Mouse (Mus musculus) kidney, embryonic 14.5 days (tissue): ENCODE measurements around the gene Ppp2r3d. TPM values are rescaled to one million over a fixed set of nuclear protein-coding genes. Genes with fewer than 3 reads are reported as not detected.

ENCODE experiments used
- ATAC-seq: fragments of 200-750 bp; cut with Nextera tagmentation; 2 replicates; pipeline ENCODE4 v1.8.0; 2017; ENCODE audit warnings: moderate number of reproducible peaks, mild to moderate bottlenecking, moderate TSS enrichment, moderate library complexity; ENCODE audit not compliant: low FRiP score, low TSS enrichment
- H3K27ac ChIP-seq: fragments of 300-500 bp; sonication (generic); 2 replicates; pipeline ENCODE4 v1.5.1; 2014; ENCODE audit warnings: low read depth, mild to moderate bottlenecking, low read length, moderate library complexity, mixed read lengths
- H3K27me3 ChIP-seq: fragments of 300-500 bp; sonication (generic); 2 replicates; pipeline ENCODE4 v1.6.1; 2014; ENCODE audit warnings: mild to moderate bottlenecking, low read length; ENCODE audit not compliant: control insufficient read depth, insufficient read depth
- H3K36me3 ChIP-seq: fragments of 300-500 bp; sonication (generic); 2 replicates; pipeline ENCODE4 v1.6.1; 2014; ENCODE audit warnings: low read length, mixed read lengths; ENCODE audit not compliant: control insufficient read depth, insufficient read depth
- H3K4me1 ChIP-seq: fragments of 300-500 bp; sonication (generic); 2 replicates; pipeline ENCODE4 v1.6.1; 2014; ENCODE audit warnings: low read length, mixed read lengths; ENCODE audit not compliant: control insufficient read depth, insufficient read depth
- H3K4me2 ChIP-seq: fragments of 300-500 bp; sonication (generic); replicated peaks from 2 replicates; pipeline ENCODE4 v1.6.1; 2014; ENCODE audit warnings: low read depth, mild to moderate bottlenecking, low read length
- H3K4me3 ChIP-seq: fragments of 300-500 bp; sonication (generic); 2 replicates; pipeline ENCODE4 v1.5.1; 2014; ENCODE audit warnings: mild to moderate bottlenecking, low read length
- H3K9ac ChIP-seq: fragments of 300-500 bp; sonication (generic); 2 replicates; pipeline ENCODE4 v1.6.1; 2014; ENCODE audit warnings: low read depth, mild to moderate bottlenecking, low read length, moderate library complexity
- H3K9me3 ChIP-seq: fragments of 300-500 bp; sonication (generic); 2 replicates; pipeline ENCODE4 v1.6.1; 2016; ENCODE audit warnings: low read length; ENCODE audit not compliant: control insufficient read depth
- WGBS: fragments of 180-500 bp; shearing (Covaris S2); extraction: QIAGEN DNeasy Blood & Tissue Kit; methylation state at CpG from one replicate; pipeline ENCODE4 v1.1.7; 2014; 5-methylcytosine and 5-hydroxymethylcytosine counted together
- polyA plus RNA-seq: library from polyadenylated mRNA; unstranded; fragments of >200 nt; fragmentation: Nextera tagmentation; extraction: Ambion mirVana; gene quantifications from 2 replicates; pipeline ENCODE4 v1.2.1, GENCODE M21; 2014

The Ppp2r3d gene
- polyA plus RNA-seq, 1 experiment from 2014 or later: 128 TPM

- H3K27me3 ChIP-seq: no peaks in the 10 kb centered on the region
- 76% methylated on average over 14 of the region's 14 CpGs for WGBS
- no peak overlapping the region for H3K9ac ChIP-seq
- H3K4me2 ChIP-seq: no peak overlapping the region
- peaks cover 34% of the 10 kb centered on the region for H3K36me3 ChIP-seq
- no peak overlapping the region for H3K27ac ChIP-seq
- no peaks in the 10 kb centered on the region for H3K4me1 ChIP-seq
- H3K4me3 ChIP-seq: peak overlapping the region; percentile 10; the same call in 1 of the 2 replicates
- peaks cover 33% of the 10 kb centered on the region for H3K9me3 ChIP-seq
- ATAC-seq: no peak
Measured at GRCm38 (mm10) chr9:124440724-124441045, 36.0 kb downstream of the Ppp2r3d start.

- no peak overlapping the region for H3K27ac ChIP-seq
- H3K4me1 ChIP-seq: no peaks in the 10 kb centered on the region
- no peak overlapping the region for H3K4me2 ChIP-seq
- H3K36me3 ChIP-seq: peaks cover 34% of the 10 kb centered on the region
- H3K9me3 ChIP-seq: peaks cover 33% of the 10 kb centered on the region
- 0 out of 2 replicates have a peak overlapping the region, but pooled peaks have one; percentile 10 for H3K4me3 ChIP-seq
- peak; percentile 84 for ATAC-seq
- WGBS: 95% methylated on average over 29 of the region's 29 CpGs
- H3K27me3 ChIP-seq: no peaks in the 10 kb centered on the region
- no peak overlapping the region for H3K9ac ChIP-seq
Measured at GRCm38 (mm10) chr9:124439848-124440723, 36.6 kb downstream of the Ppp2r3d start.

DNA sequence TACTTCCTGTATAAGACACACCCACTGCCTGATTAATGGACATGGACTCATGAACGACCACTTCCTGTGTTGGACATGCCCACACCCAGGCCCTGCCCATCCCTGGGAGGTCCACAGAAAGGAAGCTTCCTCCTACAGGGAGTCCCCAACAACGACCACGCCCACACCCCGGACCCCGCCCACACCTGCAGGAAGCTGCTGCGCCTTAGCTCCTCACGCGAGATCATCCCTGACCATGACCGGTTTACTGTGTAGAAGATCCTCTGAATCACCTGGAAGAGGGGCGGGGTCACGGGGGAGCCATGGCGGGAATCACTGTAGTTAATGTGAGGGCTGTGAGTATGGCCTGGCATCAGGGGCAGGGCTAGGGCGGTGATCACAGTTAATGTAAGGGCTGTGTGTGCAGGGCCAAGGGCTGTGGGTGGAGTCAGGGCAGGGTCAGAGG, 37.3 kb downstream of the Ppp2r3d start:
- no peak overlapping the region for H3K9ac ChIP-seq
- no peaks in the 10 kb centered on the region for H3K27me3 ChIP-seq
- H3K4me2 ChIP-seq: no peak overlapping the region
- 95% methylated on average over 13 of the region's 13 CpGs for WGBS
- peaks cover 34% of the 10 kb centered on the region for H3K36me3 ChIP-seq
- peaks cover 33% of the 10 kb centered on the region for H3K9me3 ChIP-seq
- peak; percentile 80 for ATAC-seq
- no peaks in the 10 kb centered on the region for H3K4me1 ChIP-seq
- no peak overlapping the region for H3K4me3 ChIP-seq
- no peak overlapping the region for H3K27ac ChIP-seq

- no peak overlapping the region for H3K27ac ChIP-seq
- H3K4me3 ChIP-seq: no peak overlapping the region
- no peak overlapping the region for H3K9ac ChIP-seq
- 96% methylated on average over 22 of the region's 22 CpGs for WGBS
- ATAC-seq: peak; percentile 29; the same call in 1 of the 2 replicates
- no peak overlapping the region for H3K4me2 ChIP-seq
- no peaks in the 10 kb centered on the region for H3K4me1 ChIP-seq
- no peaks in the 10 kb centered on the region for H3K27me3 ChIP-seq
- H3K9me3 ChIP-seq: peaks cover 33% of the 10 kb centered on the region
- peaks cover 34% of the 10 kb centered on the region for H3K36me3 ChIP-seq
Measured at GRCm38 (mm10) chr9:124438686-124439346, 37.9 kb downstream of the Ppp2r3d start.

GRCm38 (mm10) chr9:124425411-124425885, 51.2 kb downstream of the Ppp2r3d start:
- 1% methylated on average over 45 of the region's 47 CpGs for WGBS
- H3K9me3 ChIP-seq: no peaks in the 10 kb centered on the region
- no peaks in the 10 kb centered on the region for H3K27me3 ChIP-seq
- H3K4me2 ChIP-seq: peak overlapping the region; percentile 47
- no peaks in the 10 kb centered on the region for H3K4me1 ChIP-seq
- no peaks in the 10 kb centered on the region for H3K36me3 ChIP-seq
- H3K9ac ChIP-seq: peak overlapping the region; percentile 66
- ATAC-seq: peak; percentile 41
- H3K4me3 ChIP-seq: peak overlapping the region; percentile 66
- peak overlapping the region; percentile 96 for H3K27ac ChIP-seq

DNA sequence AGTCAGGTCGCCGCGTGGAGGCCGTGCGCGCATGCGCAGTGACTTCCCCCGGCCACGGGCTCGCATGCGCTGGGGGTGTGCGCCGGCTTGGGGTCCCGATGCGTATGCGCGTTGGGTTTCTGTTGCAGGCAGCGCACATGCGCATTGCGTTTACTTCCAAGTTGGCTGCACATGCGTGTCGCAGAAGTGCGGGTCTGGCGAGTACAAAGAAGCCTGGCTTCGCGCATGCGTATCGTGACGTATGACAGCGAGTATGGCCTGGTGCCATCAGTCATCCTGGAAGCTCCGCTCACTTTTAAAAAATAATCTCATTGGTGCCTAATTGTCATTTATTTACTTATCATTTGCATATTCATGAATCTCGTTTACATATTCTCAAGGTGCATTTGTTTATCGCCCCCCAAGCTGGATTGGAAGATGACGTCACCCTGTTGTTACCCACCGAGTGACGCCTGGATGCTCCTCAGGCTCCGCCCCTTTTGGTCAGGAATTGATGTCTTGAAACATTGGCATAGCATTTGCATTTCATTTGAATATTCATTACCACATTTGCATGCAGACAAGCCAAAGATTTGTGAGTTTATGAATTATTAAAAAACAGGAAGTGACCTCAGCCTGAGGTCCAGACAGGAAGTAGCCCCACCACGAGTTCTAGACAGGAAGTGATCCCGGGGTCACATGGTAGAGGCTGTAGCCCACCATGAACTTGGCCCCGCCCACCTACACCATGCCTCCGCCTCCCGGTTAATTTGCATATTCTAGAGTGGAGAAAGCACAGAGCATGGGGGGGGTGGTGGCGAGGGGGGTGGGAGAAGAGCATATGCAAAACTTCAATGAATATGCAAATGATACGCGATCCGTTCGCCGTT, 51.9 kb downstream of the Ppp2r3d start:
- H3K36me3 ChIP-seq: no peaks in the 10 kb centered on the region
- under 1% methylated on average over 48 of the region's 48 CpGs for WGBS

GRCm38 (mm10) chr9:124424292-124424541, 52.5 kb downstream of the Ppp2r3d start:
- WGBS: under 1% methylated on average over 27 of the region's 27 CpGs
- Histone ChIP-seq H3K27me3 (no peaks in the 10 kb centered on the region), H3K36me3 (no peaks in the 10 kb centered on the region), H3K9ac (peak overlapping the region; percentile 76), H3K4me1 (no peaks in the 10 kb centered on the region), H3K9me3 (no peaks in the 10 kb centered on the region), H3K4me3 (peak overlapping the region; percentile 66), H3K4me2 (peak overlapping the region; percentile 47), H3K27ac (peak overlapping the region; percentile 96)
- ATAC-seq: no peak; the same call in 1 of the 2 replicates

More for the DNA sequence above, 51.9 kb downstream of the Ppp2r3d start:
- Histone ChIP-seq H3K27ac (peak overlapping the region; percentile 96), H3K9ac (peak overlapping the region; percentile 76; the same call in 1 of the 2 replicates), H3K9me3 (no peaks in the 10 kb centered on the region), H3K4me1 (no peaks in the 10 kb centered on the region), H3K4me2 (peak overlapping the region; percentile 47), H3K4me3 (peak overlapping the region; percentile 66), H3K27me3 (no peaks in the 10 kb centered on the region)
- ATAC-seq: peak; percentile 72

DNA sequence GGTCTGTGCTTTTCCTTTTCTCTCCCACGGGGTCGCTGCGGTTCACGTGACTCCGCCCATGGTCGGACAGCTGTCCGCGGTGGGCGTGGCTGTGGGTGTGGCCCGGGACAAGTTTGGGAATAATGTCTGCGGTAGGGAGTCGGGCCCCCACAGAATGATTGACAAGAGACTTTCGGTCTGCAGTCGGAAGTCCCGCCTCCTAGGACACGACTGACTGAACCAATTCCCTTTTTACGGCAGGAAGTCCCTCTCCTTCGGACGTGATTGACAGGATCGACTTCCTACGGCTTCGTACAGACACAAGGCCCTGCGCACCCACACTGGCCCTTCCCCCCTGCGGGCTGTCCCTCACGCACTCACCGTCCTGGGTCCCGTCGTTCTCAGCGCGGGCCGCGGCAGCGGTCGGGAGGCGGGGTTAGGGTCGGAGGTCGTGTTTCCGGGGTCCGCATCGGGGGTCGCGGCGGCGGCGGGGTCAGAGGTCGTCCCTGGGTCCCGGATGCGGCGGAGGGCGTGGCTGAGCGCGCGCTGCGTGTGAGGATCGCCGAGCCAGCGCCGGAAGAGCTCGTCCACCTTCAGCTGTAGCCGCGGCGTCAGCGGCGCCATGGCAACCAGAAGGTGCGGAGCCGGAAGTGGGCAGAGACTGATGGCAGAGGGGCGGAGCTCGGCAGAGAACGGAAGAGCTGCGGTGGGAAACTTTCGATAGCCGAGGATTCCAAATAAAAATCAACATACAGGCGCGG, 53.0 kb downstream of the Ppp2r3d start:
- peak overlapping the region; percentile 96 for H3K27ac ChIP-seq
- WGBS: under 1% methylated on average over 74 of the region's 74 CpGs
- no peaks in the 10 kb centered on the region for H3K27me3 ChIP-seq

More for the DNA sequence above, 53.0 kb downstream of the Ppp2r3d start:
- H3K4me1 ChIP-seq: no peaks in the 10 kb centered on the region
- peak overlapping the region; percentile 76 for H3K9ac ChIP-seq
- H3K36me3 ChIP-seq: no peaks in the 10 kb centered on the region
- peak overlapping the region; percentile 66 for H3K4me3 ChIP-seq
- ATAC-seq: peak; percentile 76
- H3K9me3 ChIP-seq: no peaks in the 10 kb centered on the region
- H3K4me2 ChIP-seq: peak overlapping the region; percentile 47
